Mouse (Mus musculus) embryonic fibroblast, embryonic 13.5 days (primary cell): ENCODE measurements around the gene Gm39653.

Experiments
- CTCF ChIP-seq: IDR thresholded peaks from 2 replicates; pipeline ENCODE4 v1.5.1; 2011; ENCODE audit warnings: mild to moderate bottlenecking, control low read depth, low read length, moderate library complexity, borderline replicate concordance; ENCODE audit not compliant: insufficient read depth
- POLR2A ChIP-seq: IDR thresholded peaks from 2 replicates; pipeline ENCODE4 v1.6.1; 2011; ENCODE audit warnings: low read depth, mild to moderate bottlenecking, control low read depth, low read length, moderate library complexity

DNA sequence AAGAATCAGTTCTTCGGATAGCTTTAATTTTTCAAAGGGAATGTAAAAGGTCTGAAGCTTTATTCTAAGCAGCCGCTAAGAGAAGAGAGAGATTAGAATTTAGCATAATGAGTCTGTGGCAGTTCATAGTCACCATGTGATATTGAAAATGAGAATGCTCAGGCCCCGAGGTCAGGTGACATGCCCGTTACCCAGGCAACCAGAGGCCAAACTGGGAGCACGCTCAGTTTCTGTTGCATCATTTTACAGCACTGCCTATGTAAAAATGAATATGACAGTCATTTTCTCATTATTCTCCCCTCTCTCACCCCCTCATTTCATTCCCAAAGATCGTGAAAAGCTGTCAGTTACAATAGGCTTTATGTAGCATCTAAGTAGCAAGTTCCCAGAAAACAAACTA is 42.3 kb upstream of the Gm39653 start:
- TF ChIP-seq POLR2A (no peak), CTCF (no peak)
